ENCODE assay signal across 13 mouse cellular contexts in the genomic region with DNA sequence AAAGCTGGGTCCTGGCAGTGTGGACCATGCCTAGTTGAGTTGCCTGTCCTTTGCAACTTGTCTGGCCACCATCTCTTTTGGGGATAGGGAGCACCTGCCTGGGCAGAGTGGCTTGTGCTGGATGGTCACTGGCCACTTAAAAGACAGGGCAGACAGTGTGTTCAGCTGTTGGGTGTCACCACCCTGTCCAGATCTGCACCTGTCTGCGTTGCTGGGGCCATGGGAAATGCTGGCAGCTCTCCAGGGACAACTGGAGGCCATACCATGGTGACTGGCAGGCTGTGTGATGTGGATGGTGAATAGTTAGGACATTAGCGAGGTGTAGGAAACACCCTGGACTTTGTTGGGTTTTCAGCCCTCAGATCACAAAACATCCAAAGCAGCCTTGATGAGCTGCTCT. TPM values are rescaled to one million over a fixed set of nuclear protein-coding genes. Genes with fewer than 3 reads are reported as not detected.
DNase-seq lines count a peak whose midpoint lies in the region; ATAC-seq and TF ChIP-seq lines count a peak whose summit lies in the region.
"Had no signal": no experiment of that assay in that cellular context is flagged by ENCODE, and none has a peak within 500 bp of the region (broad histone marks: within the 10 kb centered on the region; RNA-seq: fewer than 3 reads in every experiment).

No protein-coding gene starts in this region.

- DNase-seq in forebrain, embryonic 10.5 days (ENCODE audit: extremely low spot score, low spot score) = no peak
- DNase-seq in hindbrain, postnatal 0 days (ENCODE audit: low spot score) = no peak
- no peak for DNase-seq in hindbrain, embryonic 14.5 days (ENCODE audit: low spot score)
- no peak for DNase-seq in G1E (ENCODE audit: low spot score)
- DNase-seq in liver, embryonic 14.5 days (ENCODE audit: low read depth in 3 of 3, low spot score in 3 of 3) = no peak
- no peak for DNase-seq in right cerebral cortex, postnatal 10 days (ENCODE audit: low spot score in 2 of 2)
- DNase-seq in ovary, postnatal 14 days (ENCODE audit: low spot score) = no peak
- DNase-seq: B cell, adult 2 months; cerebellum, postnatal 36 days; right cerebral cortex, postnatal 25 days; thymus, postnatal 4 days had no signal

- H3K4me1 ChIP-seq in forebrain, embryonic 13.5 days = peaks cover 44% of the 10 kb centered on the region
- H3K4me1 ChIP-seq in forebrain, embryonic 10.5 days = peaks cover 42% of the 10 kb centered on the region
- H3K4me1 ChIP-seq in hindbrain, postnatal 0 days (ENCODE audit: insufficient read depth, low read length) = peaks cover 21% of the 10 kb centered on the region
- peaks cover 30% of the 10 kb centered on the region for H3K4me1 ChIP-seq in hindbrain, embryonic 14.5 days (replicated peaks; ENCODE audit: control insufficient read depth, insufficient read depth, low read length)
- H3K4me1 ChIP-seq in G1E (ENCODE audit: insufficient read depth, low read depth, low read length) = peaks cover 75% of the 10 kb centered on the region
- H3K4me1 ChIP-seq in liver, embryonic 14.5 days (replicated peaks; ENCODE audit: control insufficient read depth in 2 of 2, insufficient read depth in 2 of 2, low read length in 1 of 2) = peaks cover 35 to 40% of the 10 kb centered on the region in 2 experiments

- H3K9me3 ChIP-seq in forebrain, embryonic 13.5 days (replicated peaks) = no peaks in the 10 kb centered on the region
- no peaks in the 10 kb centered on the region; the same call in 1 of the 2 replicates for H3K9me3 ChIP-seq in forebrain, embryonic 10.5 days
- H3K9me3 ChIP-seq in hindbrain, postnatal 0 days (ENCODE audit: low read length) = no peaks in the 10 kb centered on the region
- no peaks in the 10 kb centered on the region for H3K9me3 ChIP-seq in hindbrain, embryonic 14.5 days (ENCODE audit: control insufficient read depth, low read length)
- H3K9me3 ChIP-seq in G1E (replicated peaks) = no peaks in the 10 kb centered on the region
- H3K9me3 ChIP-seq in liver, embryonic 14.5 days (ENCODE audit: control insufficient read depth, low read length) = no peaks in the 10 kb centered on the region

- H3K27ac ChIP-seq in forebrain, embryonic 13.5 days = no peak overlapping the region
- no peak overlapping the region for H3K27ac ChIP-seq in forebrain, embryonic 10.5 days
- H3K27ac ChIP-seq in hindbrain, postnatal 0 days = no peak overlapping the region
- no peak overlapping the region for H3K27ac ChIP-seq in hindbrain, embryonic 14.5 days
- peak overlapping the region; percentile 6; the same call in 1 of the 2 replicates for H3K27ac ChIP-seq in liver, embryonic 14.5 days
- H3K27ac ChIP-seq: macrophage had no signal

- no peak overlapping the region for H3K4me3 ChIP-seq in forebrain, embryonic 13.5 days
- no peak overlapping the region; the same call in 1 of the 2 replicates for H3K4me3 ChIP-seq in forebrain, embryonic 10.5 days
- H3K4me3 ChIP-seq in hindbrain, postnatal 0 days (ENCODE audit: low read length) = no peak overlapping the region
- no peak overlapping the region for H3K4me3 ChIP-seq in hindbrain, embryonic 14.5 days (replicated peaks; ENCODE audit: low read length)
- H3K4me3 ChIP-seq in G1E (ENCODE audit: low read depth, low read length) = peak overlapping the region; percentile 40; the same call in 1 of the 2 replicates
- no peak overlapping the region for H3K4me3 ChIP-seq in liver, embryonic 14.5 days (ENCODE audit: insufficient read depth in 1 of 2, low read depth in 2 of 2, low read length in 2 of 2)

- no peak for TF ChIP-seq EP300 in liver, embryonic 14.5 days (IDR thresholded peaks at IDR 0.05; ENCODE audit: low read depth)

- H3K9ac ChIP-seq in forebrain, embryonic 13.5 days = peak overlapping the region; percentile 34
- H3K9ac ChIP-seq in hindbrain, postnatal 0 days (replicated peaks; ENCODE audit: low read length) = 0 out of 2 replicates have a peak overlapping the region, but pooled peaks have one; percentile 1
- H3K9ac ChIP-seq in hindbrain, embryonic 14.5 days = no peak overlapping the region
- H3K9ac ChIP-seq in liver, embryonic 14.5 days (replicated peaks) = no peak overlapping the region; the same call in 1 of the 2 replicates

- ATAC-seq in forebrain, embryonic 13.5 days = no peak
- ATAC-seq in hindbrain, postnatal 0 days = no peak
- ATAC-seq in hindbrain, embryonic 14.5 days (ENCODE audit: low FRiP score) = no peak
- no peak for ATAC-seq in G1E (ENCODE audit: extremely low read depth, insufficient number of reproducible peaks, low FRiP score, poor library complexity, severe bottlenecking)
- no peak for ATAC-seq in liver, embryonic 14.5 days (ENCODE audit: insufficient read depth)

- peaks cover 73% of the 10 kb centered on the region for H3K36me3 ChIP-seq in forebrain, embryonic 13.5 days (ENCODE audit: poor library complexity, severe bottlenecking)
- peaks cover 82% of the 10 kb centered on the region for H3K36me3 ChIP-seq in forebrain, embryonic 10.5 days (replicated peaks)
- H3K36me3 ChIP-seq in hindbrain, postnatal 0 days (ENCODE audit: insufficient read depth, low read length) = peaks cover 3% of the 10 kb centered on the region
- H3K36me3 ChIP-seq in hindbrain, embryonic 14.5 days (replicated peaks; ENCODE audit: control insufficient read depth, insufficient read depth) = peaks cover 28% of the 10 kb centered on the region
- peaks cover 84% of the 10 kb centered on the region for H3K36me3 ChIP-seq in G1E (replicated peaks)
- H3K36me3 ChIP-seq in liver, embryonic 14.5 days (replicated peaks; ENCODE audit: control insufficient read depth, insufficient read depth, low read depth) = peaks cover 63% of the 10 kb centered on the region

- H3K27me3 ChIP-seq in forebrain, embryonic 13.5 days = no peaks in the 10 kb centered on the region
- H3K27me3 ChIP-seq in forebrain, embryonic 10.5 days (ENCODE audit: poor library complexity, severe bottlenecking) = no peaks in the 10 kb centered on the region
- no peaks in the 10 kb centered on the region for H3K27me3 ChIP-seq in hindbrain, postnatal 0 days (ENCODE audit: insufficient read depth, low read length)
- no peaks in the 10 kb centered on the region for H3K27me3 ChIP-seq in hindbrain, embryonic 14.5 days (ENCODE audit: control insufficient read depth, insufficient read depth, low read length)
- H3K27me3 ChIP-seq in G1E (ENCODE audit: insufficient read depth, low read length) = no peaks in the 10 kb centered on the region
- H3K27me3 ChIP-seq in liver, embryonic 14.5 days (ENCODE audit: control insufficient read depth, insufficient read depth, low read length) = no peaks in the 10 kb centered on the region

- 66% methylated on average over 2 of the region's 2 CpGs for WGBS in forebrain, embryonic 13.5 days
- WGBS in forebrain, embryonic 10.5 days = 94% methylated on average over 2 of the region's 2 CpGs
- 59% methylated on average over 2 of the region's 2 CpGs for WGBS in hindbrain, postnatal 0 days
- WGBS in hindbrain, embryonic 14.5 days = 85% methylated on average over 2 of the region's 2 CpGs
- 80% methylated on average over 2 of the region's 2 CpGs for WGBS in liver, embryonic 14.5 days (ENCODE audit: insufficient replicate concordance)

- no peak for TF ChIP-seq CTCF in hindbrain, postnatal 0 days (IDR thresholded peaks at IDR 0.05; ENCODE audit: low read depth)
- no peak for TF ChIP-seq CTCF in G1E (IDR thresholded peaks at IDR 0.05; ENCODE audit: low read depth, low read length)
- TF ChIP-seq CTCF in liver, embryonic 14.5 days (IDR thresholded peaks at IDR 0.05; ENCODE audit: low read depth) = no peak

- no peak overlapping the region for H3K4me2 ChIP-seq in forebrain, embryonic 13.5 days
- H3K4me2 ChIP-seq in hindbrain, postnatal 0 days (ENCODE audit: low read depth, low read length) = no peak overlapping the region
- no peak overlapping the region for H3K4me2 ChIP-seq in hindbrain, embryonic 14.5 days (replicated peaks)
- no peak overlapping the region; the same call in 1 of the 2 replicates for H3K4me2 ChIP-seq in liver, embryonic 14.5 days (ENCODE audit: low read depth)

RNA-seq across cellular contexts. Expression of gene Stk11, which starts 4.5 kb away (rescaled TPM):
- 20.7 and 21.6 TPM in 2 replicates for polyA plus RNA-seq in forebrain, embryonic 13.5 days (2015; fragmentation: Nextera tagmentation; extraction: Ambion mirVana)
- 14.4 and 18.1 TPM in 2 replicates for polyA plus RNA-seq in forebrain, embryonic 10.5 days (2016; fragmentation: Nextera tagmentation; extraction: Ambion mirVana)
- total RNA-seq in hindbrain, postnatal 0 days (2014; rRNA removed) = 86.4 and 86.6 TPM in 2 replicates
- 13.9 and 15.0 TPM in 2 replicates for polyA plus RNA-seq in hindbrain, postnatal 0 days (2015; fragmentation: Nextera tagmentation; extraction: Ambion mirVana)
- polyA plus RNA-seq in hindbrain, embryonic 14.5 days (2014; fragmentation: Nextera tagmentation; extraction: Ambion mirVana) = 20.2 and 24.6 TPM in 2 replicates
- total RNA-seq in G1E (2014; fragmentation: Nextera tagmentation) (138 and 172 TPM in 2 replicates), G1E (2017) (150 and 154 TPM in 2 replicates)
- polyA plus RNA-seq in G1E (2012) = 161 and 170 TPM in 2 replicates
- polyA plus RNA-seq in liver, embryonic 14.5 days (2012; rRNA removed) = 80.5 and 88.8 TPM in 2 replicates
- polyA plus RNA-seq in liver, embryonic 14.5 days (2014; fragmentation: Nextera tagmentation; extraction: Ambion mirVana) = 17.4 and 18.9 TPM in 2 replicates

RNA-seq across cellular contexts. Expression of gene Sbno2, which starts 14.8 kb away (rescaled TPM):
- 11.6 and 13.6 TPM in 2 replicates for polyA plus RNA-seq in forebrain, embryonic 13.5 days (2015; fragmentation: Nextera tagmentation; extraction: Ambion mirVana)
- polyA plus RNA-seq in forebrain, embryonic 10.5 days (2016; fragmentation: Nextera tagmentation; extraction: Ambion mirVana) = 14.7 and 15.6 TPM in 2 replicates
- 22.8 and 23.7 TPM in 2 replicates for total RNA-seq in hindbrain, postnatal 0 days (2014; rRNA removed)
- 6.9 and 7.8 TPM in 2 replicates for polyA plus RNA-seq in hindbrain, postnatal 0 days (2015; fragmentation: Nextera tagmentation; extraction: Ambion mirVana)
- 12.3 and 12.6 TPM in 2 replicates for polyA plus RNA-seq in hindbrain, embryonic 14.5 days (2014; fragmentation: Nextera tagmentation; extraction: Ambion mirVana)
- total RNA-seq in G1E (2014; fragmentation: Nextera tagmentation) = 24.7 and 34.2 TPM in 2 replicates
- total RNA-seq in G1E (2017) = 18.0 and 18.1 TPM in 2 replicates
- 34.8 and 37.4 TPM in 2 replicates for polyA plus RNA-seq in G1E (2012)
- polyA plus RNA-seq in liver, embryonic 14.5 days (2012; rRNA removed) = 10.0 and 10.1 TPM in 2 replicates
- 6.6 and 7.6 TPM in 2 replicates for polyA plus RNA-seq in liver, embryonic 14.5 days (2014; fragmentation: Nextera tagmentation; extraction: Ambion mirVana)

RNA-seq across cellular contexts. Expression of gene Atp5d, which starts 18.3 kb away (rescaled TPM):
- polyA plus RNA-seq in forebrain, embryonic 13.5 days (2015; fragmentation: Nextera tagmentation; extraction: Ambion mirVana) = 454 and 459 TPM in 2 replicates
- polyA plus RNA-seq in forebrain, embryonic 10.5 days (2016; fragmentation: Nextera tagmentation; extraction: Ambion mirVana) = 495 and 498 TPM in 2 replicates
- total RNA-seq in hindbrain, postnatal 0 days (2014; rRNA removed) = 273 and 303 TPM in 2 replicates
- 733 and 736 TPM in 2 replicates for polyA plus RNA-seq in hindbrain, postnatal 0 days (2015; fragmentation: Nextera tagmentation; extraction: Ambion mirVana)
- polyA plus RNA-seq in hindbrain, embryonic 14.5 days (2014; fragmentation: Nextera tagmentation; extraction: Ambion mirVana) = 469 and 505 TPM in 2 replicates
- 248 and 258 TPM in 2 replicates for total RNA-seq in G1E (2014; fragmentation: Nextera tagmentation)
- 81.9 and 82.7 TPM in 2 replicates for total RNA-seq in G1E (2017)
- polyA plus RNA-seq in G1E (2012) = 1,539 and 1,678 TPM in 2 replicates
- polyA plus RNA-seq in liver, embryonic 14.5 days (2012; rRNA removed) = 196 and 211 TPM in 2 replicates
- 249 and 270 TPM in 2 replicates for polyA plus RNA-seq in liver, embryonic 14.5 days (2014; fragmentation: Nextera tagmentation; extraction: Ambion mirVana)

RNA-seq across cellular contexts. Expression of gene Cbarp, which starts 20.5 kb away (rescaled TPM):
- polyA plus RNA-seq in forebrain, embryonic 13.5 days (2015; fragmentation: Nextera tagmentation; extraction: Ambion mirVana) = 21.2 and 26.8 TPM in 2 replicates
- 6.8 and 7.3 TPM in 2 replicates for polyA plus RNA-seq in forebrain, embryonic 10.5 days (2016; fragmentation: Nextera tagmentation; extraction: Ambion mirVana)
- total RNA-seq in hindbrain, postnatal 0 days (2014; rRNA removed) = 270 and 288 TPM in 2 replicates
- polyA plus RNA-seq in hindbrain, postnatal 0 days (2015; fragmentation: Nextera tagmentation; extraction: Ambion mirVana) = 95.5 and 106 TPM in 2 replicates
- 93.4 and 96.4 TPM in 2 replicates for polyA plus RNA-seq in hindbrain, embryonic 14.5 days (2014; fragmentation: Nextera tagmentation; extraction: Ambion mirVana)
- total RNA-seq in G1E (2014; fragmentation: Nextera tagmentation) (67.2 and 74.4 TPM in 2 replicates), G1E (2017) (3.7 and 5.5 TPM in 2 replicates)
- polyA plus RNA-seq in G1E (2012) = 66.6 and 73.9 TPM in 2 replicates
- polyA plus RNA-seq in liver, embryonic 14.5 days (2012; rRNA removed) = 1.8 and 2.2 TPM in 2 replicates
- 0.42 and 1.1 TPM in 2 replicates for polyA plus RNA-seq in liver, embryonic 14.5 days (2014; fragmentation: Nextera tagmentation; extraction: Ambion mirVana)

RNA-seq across cellular contexts. Expression of gene Midn, which starts 27.9 kb away (rescaled TPM):
- 35.1 and 37.9 TPM in 2 replicates for polyA plus RNA-seq in forebrain, embryonic 13.5 days (2015; fragmentation: Nextera tagmentation; extraction: Ambion mirVana)
- polyA plus RNA-seq in forebrain, embryonic 10.5 days (2016; fragmentation: Nextera tagmentation; extraction: Ambion mirVana) = 19.1 and 19.8 TPM in 2 replicates
- 146 and 172 TPM in 2 replicates for total RNA-seq in hindbrain, postnatal 0 days (2014; rRNA removed)
- 14.7 and 15.8 TPM in 2 replicates for polyA plus RNA-seq in hindbrain, postnatal 0 days (2015; fragmentation: Nextera tagmentation; extraction: Ambion mirVana)
- polyA plus RNA-seq in hindbrain, embryonic 14.5 days (2014; fragmentation: Nextera tagmentation; extraction: Ambion mirVana) = 44.1 and 54.4 TPM in 2 replicates
- total RNA-seq in G1E (2014; fragmentation: Nextera tagmentation) (89.8 and 92.3 TPM in 2 replicates), G1E (2017) (19.2 and 24.3 TPM in 2 replicates)
- polyA plus RNA-seq in G1E (2012) = 295 and 302 TPM in 2 replicates
- 9.1 and 10.3 TPM in 2 replicates for polyA plus RNA-seq in liver, embryonic 14.5 days (2012; rRNA removed)
- 5.1 and 5.7 TPM in 2 replicates for polyA plus RNA-seq in liver, embryonic 14.5 days (2014; fragmentation: Nextera tagmentation; extraction: Ambion mirVana)

Comparison
In these comparisons a context has a peak if more than half of its experiments do, and no peak if none do; other contexts are left out.
1. H3K9ac ChIP-seq: peak in forebrain, embryonic 13.5 days (single experiment) and hindbrain, postnatal 0 days (single experiment); none in hindbrain, embryonic 14.5 days (single experiment) and liver, embryonic 14.5 days (single experiment).